Mouse (Mus musculus) frontal cortex, adult (tissue): ENCODE data around the gene Psmb1.
A peak's percentile ranks its signal among the peaks of the same experiment; 100 is the strongest.
"Not testable (repeated sequence)": the region's sequence is repeated elsewhere in the genome, so short reads cannot be mapped to it uniquely, and the experiment has no call there.

ENCODE experiments used
- ATAC-seq: cut with Nextera tagmentation; 2 replicates; pipeline ENCODE4 v1.9.2; 2017; ENCODE audit warnings: mild to moderate bottlenecking, moderate library complexity, mixed read lengths; ENCODE audit not compliant: low TSS enrichment

Psmb1 gene

GRCm38 (mm10) chr17:15499656-15500394 lies at the start of gene Psmb1, which contains the start of gene Tbp:
Psmb1 (minus strand) TSS chr17:15499751.
Tbp (plus strand) TSS chr17:15499888.
- peak; percentile 92 for ATAC-seq

GRCm38 (mm10) chr17:15546440-15546839 lies 46.9 kb upstream of the Psmb1 start:
- ATAC-seq, result no peak

- ATAC-seq, result not testable (repeated sequence)
Measured at GRCm38 (mm10) chr17:15543868-15544267, 44.3 kb upstream of the Psmb1 start.

GRCm38 (mm10) chr17:15540309-15540708 lies 40.8 kb upstream of the Psmb1 start:
- ATAC-seq, result no peak

GRCm38 (mm10) chr17:15536457-15536904 lies 36.9 kb upstream of the Psmb1 start:
- no peak for ATAC-seq

GRCm38 (mm10) chr17:15535943-15536342 lies 36.4 kb upstream of the Psmb1 start:
- no peak for ATAC-seq

- ATAC-seq, result peak; percentile 88
Measured at GRCm38 (mm10) chr17:15535162-15535800, 35.7 kb upstream of the Psmb1 start.

GRCm38 (mm10) chr17:15530141-15530540 lies 30.6 kb upstream of the Psmb1 start:
- ATAC-seq, result peak; percentile 52; the same call in 1 of the 2 replicates

- no peak for ATAC-seq
Measured at GRCm38 (mm10) chr17:15528887-15529286, 29.3 kb upstream of the Psmb1 start.

- ATAC-seq, result no peak
Measured at GRCm38 (mm10) chr17:15527811-15528136, 28.2 kb upstream of the Psmb1 start.

- ATAC-seq, result peak; percentile 97
Measured at GRCm38 (mm10) chr17:15526986-15527810, 27.6 kb upstream of the Psmb1 start, which contains the start of gene Pdcd2. Pdcd2 (minus strand) TSS chr17:15527301.

- ATAC-seq, result no peak
Measured at GRCm38 (mm10) chr17:15526304-15526703, 26.8 kb upstream of the Psmb1 start.

- no peak for ATAC-seq
Measured at GRCm38 (mm10) chr17:15518766-15519165, 19.2 kb upstream of the Psmb1 start.

GRCm38 (mm10) chr17:15518186-15518585 lies 18.6 kb upstream of the Psmb1 start:
- no peak for ATAC-seq

- ATAC-seq, result no peak
Measured at GRCm38 (mm10) chr17:15517776-15518175, 18.2 kb upstream of the Psmb1 start.

- no peak for ATAC-seq
Measured at GRCm38 (mm10) chr17:15510694-15511093, 11.1 kb upstream of the Psmb1 start.

- ATAC-seq, result no peak
Measured at GRCm38 (mm10) chr17:15498753-15499113, 818 bp downstream of the Psmb1 start.

- ATAC-seq, result peak; percentile 93
Measured at GRCm38 (mm10) chr17:15497882-15498752, 1.4 kb downstream of the Psmb1 start.

- ATAC-seq, result no peak
Measured at GRCm38 (mm10) chr17:15490542-15490941, 9.0 kb downstream of the Psmb1 start.

- ATAC-seq, result no peak
Measured at GRCm38 (mm10) chr17:15472671-15473070, 26.9 kb downstream of the Psmb1 start.

- ATAC-seq, result peak; percentile 81
Measured at GRCm38 (mm10) chr17:15467669-15468068, 31.9 kb downstream of the Psmb1 start.
